Mouse (Mus musculus) left cerebral cortex, adult 18-20 months (tissue): Measurements from ENCODE around the gene Brinp3. TPM values are rescaled to one million over a fixed set of nuclear protein-coding genes. Genes with fewer than 3 reads are reported as not detected.

Experiments
- DNase-seq, 2 experiments: peaks; one replicate each; pipeline ENCODE4 v3.0.0; 2021 to 2022; ENCODE audit warnings: low spot score in 2 of 2, mixed read lengths in 1 of 2
- total RNA-seq, 2 experiments: library from RNA; stranded (reverse); gene quantifications; 2 replicates each; pipeline ENCODE4 v1.2.3; 2021

Brinp3 gene
- total RNA-seq, 2 experiments from 2014 or later: 43.9 to 49.9 TPM

DNA sequence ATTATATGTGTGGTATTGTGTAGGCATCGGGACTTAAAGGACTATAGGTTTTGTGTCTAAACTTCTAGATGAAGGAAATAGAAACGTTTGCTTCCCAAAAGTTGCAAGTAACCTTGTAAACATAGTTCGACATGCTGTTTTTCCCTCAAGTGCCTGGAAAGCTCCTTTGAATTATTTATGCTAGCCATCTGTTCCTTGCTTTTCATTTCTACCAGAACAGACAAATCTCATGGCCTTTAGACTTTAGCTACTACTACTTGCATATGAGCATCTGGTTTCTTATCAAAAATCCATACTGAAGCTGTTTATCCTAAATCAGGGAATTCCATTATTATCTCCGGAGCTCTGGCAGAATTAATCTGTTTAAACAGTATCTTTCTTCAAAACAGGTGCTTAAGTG, 288.7 kb downstream of the Brinp3 start:
- DNase-seq: no peak

- no peak for DNase-seq
Observed at GRCm38 (mm10) chr1:146787236-146787635, 292.7 kb downstream of the Brinp3 start.

DNA sequence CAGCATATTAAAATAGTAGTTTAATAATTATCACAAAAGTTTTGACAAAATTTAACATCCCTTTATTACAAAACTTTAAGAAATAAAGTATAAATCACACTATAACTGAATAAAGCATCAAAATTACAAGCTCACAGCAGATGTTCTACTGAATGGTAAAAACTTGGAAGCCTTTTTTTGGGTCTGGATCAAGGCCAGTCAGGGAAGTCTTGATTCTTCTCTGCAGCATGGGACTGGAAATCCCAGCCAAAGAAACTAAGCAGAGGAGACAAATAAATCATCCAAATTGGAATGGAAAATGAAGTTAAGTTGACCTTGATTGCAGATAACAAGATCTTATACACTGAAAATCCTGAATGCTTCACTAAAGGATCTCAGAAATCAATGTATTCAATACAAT, 298.3 kb downstream of the Brinp3 start:
- peak; percentile 29 to 30 for DNase-seq

DNA sequence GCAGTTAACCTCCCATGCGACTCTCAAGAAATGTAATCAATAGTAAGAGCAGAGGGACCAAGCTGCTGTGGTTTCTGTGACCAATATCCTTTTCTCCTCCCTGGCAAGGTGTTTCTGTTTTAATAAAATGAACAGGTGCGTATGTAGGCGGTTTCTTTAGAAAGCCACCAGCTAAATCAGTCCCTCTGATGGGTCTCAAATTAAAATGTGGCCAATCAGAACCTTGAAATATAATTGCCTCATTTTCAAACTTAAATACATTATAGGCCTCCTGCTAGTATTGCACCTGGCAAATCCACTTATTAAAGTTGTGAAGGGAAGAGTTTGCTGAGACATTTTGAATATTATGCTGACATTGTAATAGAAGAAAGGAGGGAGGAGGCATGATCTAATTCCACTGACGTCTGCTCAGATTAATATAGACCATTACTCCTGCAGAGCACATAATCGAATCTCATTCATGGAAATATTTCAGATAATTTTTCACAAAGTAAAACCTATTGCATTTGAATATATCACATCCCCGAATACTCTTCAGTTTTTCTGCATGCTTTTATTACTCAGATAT, 305.5 kb downstream of the Brinp3 start:
- no peak for DNase-seq

- DNase-seq: no peak
Observed at GRCm38 (mm10) chr1:146801821-146802220, 307.3 kb downstream of the Brinp3 start.

DNA sequence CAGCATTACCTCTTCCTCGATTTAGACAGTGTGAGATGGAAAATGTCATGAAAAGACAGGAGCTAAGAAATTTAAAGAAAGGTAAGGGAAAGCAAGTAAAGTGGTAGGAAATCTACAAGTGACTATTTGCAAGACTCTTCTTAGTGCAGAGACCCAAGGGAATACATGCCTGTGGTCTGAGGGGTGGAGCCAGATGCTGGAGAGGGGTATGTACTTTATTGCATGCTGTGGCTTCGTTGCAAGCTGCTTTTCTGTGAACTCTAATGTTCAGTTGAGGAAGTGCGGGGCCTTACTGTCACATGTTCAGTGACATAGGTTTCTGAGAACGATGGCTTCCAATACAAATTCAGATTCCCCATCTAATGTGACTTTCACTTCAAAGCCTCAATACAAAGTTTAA, 313.2 kb downstream of the Brinp3 start:
- no peak for DNase-seq

DNA sequence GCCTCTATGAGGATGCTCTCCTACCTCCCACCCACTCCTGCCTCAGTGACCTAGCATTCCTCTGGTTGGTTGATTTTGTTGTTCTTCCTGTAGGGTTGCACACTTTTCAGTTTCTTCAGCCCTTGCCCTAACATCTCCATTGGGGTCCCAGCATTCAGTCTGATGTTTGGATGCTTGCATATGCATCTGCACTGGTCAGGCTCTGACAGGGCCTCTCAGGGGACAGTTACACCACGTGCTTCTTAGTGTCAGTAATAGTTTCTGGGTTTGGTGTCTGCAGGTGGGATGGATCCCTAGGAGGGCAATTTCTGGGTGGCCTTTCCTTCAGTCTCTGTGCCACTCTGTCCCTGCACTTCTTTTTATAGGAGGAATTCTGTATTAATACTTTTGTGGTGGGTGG, 339.3 kb downstream of the Brinp3 start:
- no peak for DNase-seq

DNA sequence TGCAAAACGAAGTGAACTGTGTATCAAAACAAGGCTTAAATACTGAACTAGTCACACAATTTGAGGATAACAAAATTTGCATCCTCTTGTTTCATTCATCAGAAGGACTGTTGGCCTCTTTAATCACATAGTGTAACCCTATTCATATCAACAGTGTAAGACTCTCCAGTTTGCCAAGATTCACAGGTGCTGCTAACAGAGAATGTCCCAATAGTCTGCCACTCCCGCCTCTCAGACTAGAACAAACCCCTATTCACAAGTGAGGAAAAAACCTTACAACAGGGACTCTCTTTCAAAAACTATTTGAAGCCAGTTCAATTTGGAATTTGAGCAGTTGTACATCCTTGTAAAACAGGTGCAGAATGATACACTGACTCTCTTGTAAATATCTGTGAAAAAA, 349.5 kb downstream of the Brinp3 start:
- DNase-seq: no peak

DNA sequence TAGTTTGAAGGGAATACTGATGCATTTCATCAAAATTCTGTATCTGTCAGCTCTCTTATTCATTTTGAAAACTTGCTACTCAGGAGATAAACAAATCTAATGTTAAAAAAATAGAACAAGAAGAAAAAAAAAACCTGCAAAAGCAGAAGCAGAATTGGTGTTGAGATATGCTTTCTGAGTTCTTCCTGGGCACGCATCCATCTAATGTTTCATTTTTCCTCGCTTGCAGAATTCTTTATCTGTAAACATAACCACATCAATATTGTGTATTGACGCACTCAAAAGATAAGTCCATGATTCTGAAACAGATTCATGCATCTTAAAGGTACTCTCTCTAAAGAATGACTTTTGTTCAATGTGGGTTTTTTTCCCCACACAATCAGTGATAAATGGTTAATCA, 354.3 kb downstream of the Brinp3 start:
- DNase-seq: no peak

- DNase-seq: no peak
Observed at GRCm38 (mm10) chr1:146850147-146850546, 355.6 kb downstream of the Brinp3 start.

DNA sequence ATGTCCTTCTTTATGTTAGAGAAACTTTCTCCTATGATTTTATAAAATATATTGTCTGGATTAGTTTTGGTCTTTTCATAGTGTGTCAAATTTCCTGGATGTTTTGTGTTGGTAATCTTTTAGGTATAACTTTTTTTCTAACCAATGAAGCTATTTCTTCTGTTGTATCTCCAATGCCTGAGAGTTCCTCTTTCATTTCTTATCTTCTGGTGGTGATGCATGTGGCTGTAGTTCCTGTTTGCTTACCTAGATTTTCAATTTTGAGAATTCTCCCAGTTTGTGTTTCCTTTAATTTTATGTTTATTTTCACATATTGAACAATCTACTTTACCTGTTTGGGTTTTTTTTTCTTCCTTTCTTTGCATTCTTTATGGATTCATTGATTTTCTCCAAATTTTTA, 404.1 kb downstream of the Brinp3 start:
- no peak for DNase-seq

DNA sequence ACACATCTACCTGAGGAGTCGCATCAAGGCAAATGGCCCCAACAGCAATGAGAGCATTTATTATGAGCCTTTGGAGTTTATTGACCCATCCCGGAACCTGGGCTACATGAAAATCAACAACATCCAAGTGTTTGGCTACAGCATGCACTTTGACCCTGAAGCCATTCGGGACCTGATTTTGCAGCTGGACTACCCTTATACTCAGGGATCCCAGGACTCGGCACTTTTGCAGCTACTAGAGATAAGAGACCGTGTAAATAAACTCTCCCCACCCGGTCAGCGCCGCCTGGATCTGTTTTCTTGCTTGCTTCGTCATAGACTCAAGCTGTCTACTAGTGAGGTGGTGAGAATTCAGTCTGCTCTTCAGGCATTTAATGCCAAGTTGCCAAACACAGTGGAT, 407.1 kb downstream of the Brinp3 start:
- no peak for DNase-seq

- no peak for DNase-seq
Observed at GRCm38 (mm10) chr1:146939463-146940389, 445.2 kb downstream of the Brinp3 start.
